Mouse (Mus musculus): ENCODE results near the gene Prr29. TPM values are rescaled to one million over a fixed set of nuclear protein-coding genes. Genes with fewer than 3 reads are reported as not detected.
A peak's percentile ranks its signal among the peaks of the same experiment; 100 is the strongest.

Gene Prr29
- total and polyA plus RNA-seq, 3 experiments = 0.61 TPM; not detected in 2

- Histone ChIP-seq H3K9ac (ENCODE audit: control insufficient read depth, low read depth, low read length, poor library complexity, severe bottlenecking) (no peak overlapping the region), H3K36me3 (ENCODE audit: control insufficient read depth in 1 of 2, insufficient read depth in 2 of 2, low read length in 2 of 2) (0 out of 4 replicates have a peak, but pooled peaks cover 0 to 2% of the 10 kb centered on the region in 2 experiments), H3K4me1 (ENCODE audit: control insufficient read depth in 1 of 2, insufficient read depth in 2 of 2, low read length in 2 of 2) (no peaks in the 10 kb centered on the region), H3K27ac (ENCODE audit: control insufficient read depth, low read depth, low read length) (no peak overlapping the region), H3K79me2 (ENCODE audit: control insufficient read depth, insufficient read depth, low read length, poor library complexity) (no peaks in the 10 kb centered on the region), H3K27me3 (ENCODE audit: control insufficient read depth in 1 of 2, insufficient read depth in 2 of 2, low read length in 2 of 2) (peaks cover 3 to 6% of the 10 kb centered on the region in 2 experiments; a peak in 3 of 4 replicates), H3K4me3 (ENCODE audit: control insufficient read depth in 1 of 2, insufficient read depth in 1 of 2, low read depth in 2 of 2, low read length in 2 of 2) (no peak overlapping the region), H3K9me3 (replicated peaks; ENCODE audit: insufficient read depth, low read length) (no peaks in the 10 kb centered on the region)
- no peak for TF ChIP-seq ELF1 (IDR thresholded peaks at IDR 0.05; ENCODE audit: low read depth, low read length)
- TF ChIP-seq USF1 (IDR thresholded peaks at IDR 0.05; ENCODE audit: low read depth, low read length) = no peak
- no peak for TF ChIP-seq MXI1 (IDR thresholded peaks at IDR 0.05; ENCODE audit: low read depth, low read length)
- TF ChIP-seq RCOR1 (IDR thresholded peaks at IDR 0.05; ENCODE audit: low read depth, low read length) = no peak
- TF ChIP-seq MEF2A (IDR thresholded peaks at IDR 0.05; ENCODE audit: extremely low read depth, insufficient replicate concordance, low read depth, low read length, poor library complexity, severe bottlenecking) = no peak
- TF ChIP-seq CHD2 (IDR thresholded peaks at IDR 0.05; ENCODE audit: low read length) = no peak
- DNase-seq (ENCODE audit: low read depth, low spot score) = no peak
Measured at GRCm38 (mm10) chr11:106364712-106365111, 560 bp upstream of the Prr29 start.

GRCm38 (mm10) chr11:106366316-106366715, 1.0 kb downstream of the Prr29 start:
- no peak overlapping the region for H3K27ac ChIP-seq (ENCODE audit: control insufficient read depth, low read depth, low read length)
- DNase-seq (ENCODE audit: low read depth, low spot score) = peak; percentile 88
- no peaks in the 10 kb centered on the region for H3K79me2 ChIP-seq (ENCODE audit: control insufficient read depth, insufficient read depth, low read length, poor library complexity)
- H3K4me1 ChIP-seq (ENCODE audit: control insufficient read depth in 1 of 2, insufficient read depth in 2 of 2, low read length in 2 of 2) = no peaks in the 10 kb centered on the region
- H3K36me3 ChIP-seq (ENCODE audit: control insufficient read depth in 1 of 2, insufficient read depth in 2 of 2, low read length in 2 of 2) = 0 out of 4 replicates have a peak, but pooled peaks cover 0 to 2% of the 10 kb centered on the region in 2 experiments
- H3K27me3 ChIP-seq (ENCODE audit: control insufficient read depth in 1 of 2, insufficient read depth in 2 of 2, low read length in 2 of 2) = peaks cover 3 to 4% of the 10 kb centered on the region in 2 experiments; a peak in 2 of 4 replicates
- no peak overlapping the region for H3K4me3 ChIP-seq (ENCODE audit: control insufficient read depth in 1 of 2, insufficient read depth in 1 of 2, low read depth in 2 of 2, low read length in 2 of 2)
- no peaks in the 10 kb centered on the region for H3K9me3 ChIP-seq (replicated peaks; ENCODE audit: insufficient read depth, low read length)
- TF ChIP-seq ZKSCAN1 (IDR thresholded peaks at IDR 0.05; ENCODE audit: low read depth, low read length) = no peak
- peak; percentile 86 for TF ChIP-seq SMC3 (IDR thresholded peaks at IDR 0.05; ENCODE audit: low read depth, low read length)
- TF ChIP-seq USF2 (IDR thresholded peaks at IDR 0.05; ENCODE audit: borderline replicate concordance in 1 of 2, insufficient read depth in 1 of 2, low read depth in 1 of 2, low read length in 2 of 2) = no peak
- TF ChIP-seq CHD2 (IDR thresholded peaks at IDR 0.05; ENCODE audit: low read length) = no peak
- no peak for TF ChIP-seq MAZ (IDR thresholded peaks at IDR 0.05; ENCODE audit: low read depth, low read length)
- TF ChIP-seq JUND (IDR thresholded peaks at IDR 0.05; ENCODE audit: low read depth, low read length) = no peak
- TF ChIP-seq CTCF (IDR thresholded peaks at IDR 0.05 in 2 of 3, conservative IDR thresholded peaks at IDR 0.05 in 1 of 3; ENCODE audit: control insufficient read depth in 1 of 3, insufficient read depth in 1 of 3, low read depth in 2 of 3, low read length in 3 of 3, poor library complexity in 1 of 3, severe bottlenecking in 1 of 3) = peak; percentile 97 to 98 (median 97)
- no peak for TF ChIP-seq UBTF (IDR thresholded peaks at IDR 0.05; ENCODE audit: borderline replicate concordance, insufficient read depth, low read depth, low read length)
- no peak for TF ChIP-seq TAL1 (IDR thresholded peaks at IDR 0.05; ENCODE audit: low read length)
- TF ChIP-seq HCFC1 (IDR thresholded peaks at IDR 0.05; ENCODE audit: low read depth, low read length) = no peak
- TF ChIP-seq ZC3H11A (IDR thresholded peaks at IDR 0.05; ENCODE audit: low read depth, low read length) = peak; percentile 72
- TF ChIP-seq TCF12 (IDR thresholded peaks at IDR 0.05; ENCODE audit: low read depth, low read length) = peak; percentile 52; the same call in 1 of the 2 replicates
- no peak for TF ChIP-seq EP300 (IDR thresholded peaks at IDR 0.05; ENCODE audit: low read depth in 1 of 2, low read length in 2 of 2)
- no peak for TF ChIP-seq MXI1 (IDR thresholded peaks at IDR 0.05; ENCODE audit: low read depth, low read length)
- TF ChIP-seq RCOR1 (IDR thresholded peaks at IDR 0.05; ENCODE audit: low read depth, low read length) = no peak
- TF ChIP-seq POLR2AphosphoS2 (IDR thresholded peaks at IDR 0.05; ENCODE audit: low read length) = no peak
- no peak for TF ChIP-seq CHD1 (IDR thresholded peaks at IDR 0.05; ENCODE audit: low read depth, low read length)
- TF ChIP-seq RAD21 (IDR thresholded peaks at IDR 0.05; ENCODE audit: low read depth, low read length) = peak; percentile 86
- TF ChIP-seq GABPA (IDR thresholded peaks at IDR 0.05; ENCODE audit: low read depth, low read length) = no peak
- no peak for TF ChIP-seq NRF1 (IDR thresholded peaks at IDR 0.05; ENCODE audit: insufficient read depth, low read depth, low read length, poor library complexity, severe bottlenecking)
- TF ChIP-seq GATA1 (IDR thresholded peaks at IDR 0.05; ENCODE audit: low read depth, low read length) = no peak
- no peak for TF ChIP-seq MYB (IDR thresholded peaks at IDR 0.05; ENCODE audit: low read depth, low read length)
- no peak for TF ChIP-seq E2F4 (IDR thresholded peaks at IDR 0.05; ENCODE audit: borderline replicate concordance, low read depth, low read length)
- TF ChIP-seq MYC (IDR thresholded peaks at IDR 0.05; ENCODE audit: low read depth, low read length) = no peak
- TF ChIP-seq MAX (IDR thresholded peaks at IDR 0.05; ENCODE audit: low read length) = no peak
- TF ChIP-seq ETS1 (IDR thresholded peaks at IDR 0.05; ENCODE audit: low read depth, low read length) = no peak
- 0 out of 2 replicates have a peak, but pooled peaks have one; percentile 30 for TF ChIP-seq SIN3A (IDR thresholded peaks at IDR 0.05; ENCODE audit: low read length)
- no peak for TF ChIP-seq ZNF384 (IDR thresholded peaks at IDR 0.05; ENCODE audit: low read depth, low read length)
- TF ChIP-seq MEF2A (IDR thresholded peaks at IDR 0.05; ENCODE audit: extremely low read depth, insufficient replicate concordance, low read depth, low read length, poor library complexity, severe bottlenecking) = no peak
- no peak overlapping the region for H3K9ac ChIP-seq (ENCODE audit: control insufficient read depth, low read depth, low read length, poor library complexity, severe bottlenecking)

Measured in MEL (cell line).